Mouse (Mus musculus): ENCODE results near the gene Cebpa. TPM values are rescaled to one million over a fixed set of nuclear protein-coding genes. Genes with fewer than 3 reads are reported as not detected.
A peak's percentile ranks its signal among the peaks of the same experiment; 100 is the strongest.

The Cebpa gene
- total RNA-seq, 2 experiments from 2014 or later, result 102 to 266 TPM

DNA sequence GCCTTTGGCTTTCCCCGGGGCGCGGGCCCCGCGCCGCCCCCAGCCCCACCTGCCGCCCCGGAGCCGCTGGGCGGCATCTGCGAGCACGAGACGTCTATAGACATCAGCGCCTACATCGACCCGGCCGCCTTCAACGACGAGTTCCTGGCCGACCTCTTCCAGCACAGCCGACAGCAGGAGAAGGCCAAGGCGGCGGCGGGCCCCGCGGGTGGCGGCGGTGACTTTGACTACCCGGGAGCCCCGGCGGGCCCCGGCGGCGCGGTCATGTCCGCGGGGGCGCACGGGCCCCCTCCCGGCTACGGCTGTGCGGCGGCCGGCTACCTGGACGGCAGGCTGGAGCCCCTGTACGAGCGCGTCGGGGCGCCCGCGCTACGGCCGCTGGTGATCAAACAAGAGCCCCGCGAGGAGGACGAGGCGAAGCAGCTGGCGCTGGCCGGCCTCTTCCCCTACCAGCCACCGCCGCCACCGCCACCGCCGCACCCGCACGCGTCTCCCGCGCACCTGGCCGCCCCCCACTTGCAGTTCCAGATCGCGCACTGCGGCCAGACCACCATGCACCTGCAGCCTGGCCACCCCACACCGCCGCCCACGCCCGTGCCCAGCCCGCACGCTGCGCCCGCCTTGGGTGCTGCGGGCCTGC lies 533 bp downstream of the Cebpa start:
- DNase-seq (ENCODE audit: low spot score in 2 of 2), result peak; percentile 54 to 67

DNA sequence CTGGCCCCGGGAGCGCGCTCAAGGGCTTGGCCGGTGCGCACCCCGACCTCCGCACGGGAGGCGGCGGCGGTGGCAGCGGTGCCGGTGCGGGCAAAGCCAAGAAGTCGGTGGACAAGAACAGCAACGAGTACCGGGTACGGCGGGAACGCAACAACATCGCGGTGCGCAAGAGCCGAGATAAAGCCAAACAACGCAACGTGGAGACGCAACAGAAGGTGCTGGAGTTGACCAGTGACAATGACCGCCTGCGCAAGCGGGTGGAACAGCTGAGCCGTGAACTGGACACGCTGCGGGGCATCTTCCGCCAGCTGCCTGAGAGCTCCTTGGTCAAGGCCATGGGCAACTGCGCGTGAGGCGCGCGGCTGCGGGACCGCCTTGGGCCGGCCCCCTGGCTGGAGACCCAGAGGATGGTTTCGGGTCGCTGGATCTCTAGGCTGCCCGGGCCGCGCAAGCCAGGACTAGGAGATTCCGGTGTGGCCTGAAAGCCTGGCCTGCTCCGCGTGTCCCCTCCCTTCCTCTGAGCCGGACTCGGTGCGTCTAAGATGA lies 1.1 kb downstream of the Cebpa start:
- peak; percentile 33 to 47 for DNase-seq (ENCODE audit: low spot score in 2 of 2)

DNA sequence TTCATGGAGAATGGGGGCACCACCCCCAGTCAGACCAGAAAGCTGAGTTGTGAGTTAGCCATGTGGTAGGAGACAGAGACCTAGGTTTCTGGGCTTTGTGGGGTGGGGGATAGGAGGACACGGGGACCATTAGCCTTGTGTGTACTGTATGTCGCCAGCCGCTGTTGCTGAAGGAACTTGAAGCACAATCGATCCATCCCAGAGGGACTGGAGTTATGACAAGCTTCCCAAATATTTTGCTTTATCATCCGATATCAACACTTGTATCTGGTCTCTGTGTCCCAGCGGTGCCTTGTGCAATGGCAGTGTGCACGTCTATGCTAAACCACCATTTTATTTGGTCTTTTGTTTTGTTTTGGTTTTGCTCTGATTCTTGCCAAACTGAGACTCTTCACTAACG lies 2.1 kb downstream of the Cebpa start:
- DNase-seq (ENCODE audit: low spot score in 2 of 2), result no peak

DNA sequence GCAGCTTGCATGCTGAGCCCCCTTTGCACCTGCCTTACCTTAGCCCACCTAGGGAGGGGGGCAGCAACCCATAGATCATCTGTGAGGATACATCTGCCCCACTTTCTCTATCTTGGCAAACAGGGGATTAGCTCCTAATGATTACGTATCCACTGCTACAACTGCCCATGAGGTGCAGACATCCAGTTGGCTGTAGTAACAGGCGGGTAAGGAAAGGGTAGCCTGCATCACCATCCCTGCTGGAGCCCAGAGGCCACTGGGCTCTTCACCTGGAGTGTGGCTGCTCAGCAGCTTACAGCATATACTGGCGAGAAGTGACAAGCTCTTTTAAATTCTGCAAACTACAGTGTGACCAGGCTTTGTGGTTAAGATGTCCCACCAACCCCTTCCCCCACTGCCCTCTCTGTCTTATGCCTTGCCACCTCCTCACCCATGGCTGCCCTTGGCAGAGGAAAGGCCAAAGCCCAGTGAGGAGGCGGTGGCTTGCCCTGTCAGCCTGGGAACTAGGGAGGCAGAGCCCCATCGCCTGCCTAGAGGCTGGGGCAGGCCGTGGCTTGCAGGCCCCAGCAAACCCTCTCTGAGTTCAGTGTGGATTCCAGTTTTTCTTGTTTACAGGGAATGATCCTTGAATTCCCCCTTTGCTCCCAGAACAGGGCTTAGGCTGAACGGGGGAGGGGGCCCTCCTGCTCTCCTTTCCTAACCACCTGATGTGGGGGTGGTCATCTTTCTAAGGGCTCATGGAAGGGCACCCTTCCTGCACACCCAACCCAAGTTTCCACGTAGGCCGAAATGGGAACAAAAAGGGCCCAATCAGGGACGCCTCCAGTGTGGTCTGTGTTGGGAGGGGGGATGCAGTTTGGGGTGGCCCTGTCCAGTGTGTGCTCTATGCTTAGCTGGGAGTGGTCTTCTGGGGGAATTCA lies 3.6 kb downstream of the Cebpa start:
- no peak for DNase-seq (ENCODE audit: low spot score in 2 of 2)

DNA sequence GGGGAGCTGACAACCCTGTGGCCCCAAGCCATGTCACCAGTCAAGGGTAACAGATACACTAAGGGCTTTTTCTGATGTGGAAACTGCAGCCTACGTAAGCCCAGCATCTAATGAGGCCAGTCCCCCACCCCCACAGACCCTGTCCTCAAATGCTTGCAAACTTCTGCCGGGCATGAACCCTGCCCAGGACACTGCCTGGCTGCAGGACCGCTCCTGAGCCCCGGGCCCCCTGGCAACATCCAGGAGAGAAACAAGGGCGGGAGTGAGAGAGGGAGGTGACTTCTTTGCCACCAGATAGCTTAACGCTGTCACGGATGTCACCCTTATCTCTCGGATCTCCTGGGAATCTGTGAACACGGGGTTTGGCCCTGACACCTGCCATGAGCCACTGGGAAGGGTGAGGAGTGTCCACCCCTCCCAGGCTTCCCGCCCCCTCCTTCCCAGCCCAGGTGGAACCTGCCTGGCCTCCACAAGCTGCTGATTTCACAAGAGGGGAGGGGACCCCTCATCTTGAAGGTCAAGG lies 4.4 kb downstream of the Cebpa start:
- no peak for DNase-seq (ENCODE audit: low spot score in 2 of 2)

DNA sequence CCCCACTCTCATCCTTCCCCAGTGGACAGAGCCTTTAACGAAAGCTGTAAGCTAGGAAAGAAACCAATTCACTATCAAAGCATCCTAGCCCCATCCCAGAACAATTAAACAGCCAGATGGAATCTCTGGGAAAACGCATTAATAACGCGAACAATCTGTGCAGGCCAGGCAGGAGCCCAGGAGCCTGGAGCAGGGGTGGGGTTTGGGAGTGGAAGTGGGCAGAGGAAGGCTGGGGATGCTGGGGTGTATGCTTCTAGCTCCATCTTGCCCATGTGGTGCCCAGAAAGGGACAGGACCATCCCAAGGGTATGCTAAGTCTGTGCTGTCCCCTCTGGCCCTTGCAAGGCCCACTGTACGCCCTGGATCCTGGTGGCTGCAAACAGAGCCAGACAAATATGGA lies 5.1 kb downstream of the Cebpa start:
- no peak for DNase-seq (ENCODE audit: low spot score in 2 of 2)

DNA sequence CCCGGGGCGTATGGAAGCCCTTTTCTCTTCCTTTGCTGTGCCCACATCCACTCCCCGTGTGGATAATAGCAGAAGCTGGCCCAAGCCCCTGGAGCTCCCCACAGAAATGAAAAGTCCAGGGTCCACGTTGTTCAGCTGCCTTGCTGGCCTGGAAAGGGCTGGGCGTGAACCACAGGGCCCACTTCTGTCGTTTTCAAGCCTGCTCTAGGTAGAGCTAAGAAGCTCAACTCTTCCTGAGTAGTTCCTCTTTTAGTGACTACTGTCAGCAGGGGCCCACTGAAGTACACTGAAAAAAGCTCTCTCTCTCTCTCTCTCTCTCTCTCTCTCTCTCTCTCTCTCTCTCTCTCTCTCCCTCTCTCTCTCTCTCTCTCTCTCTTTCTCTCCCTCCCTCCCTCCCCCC lies 5.7 kb downstream of the Cebpa start:
- DNase-seq (ENCODE audit: low spot score in 2 of 2), result no peak

DNA sequence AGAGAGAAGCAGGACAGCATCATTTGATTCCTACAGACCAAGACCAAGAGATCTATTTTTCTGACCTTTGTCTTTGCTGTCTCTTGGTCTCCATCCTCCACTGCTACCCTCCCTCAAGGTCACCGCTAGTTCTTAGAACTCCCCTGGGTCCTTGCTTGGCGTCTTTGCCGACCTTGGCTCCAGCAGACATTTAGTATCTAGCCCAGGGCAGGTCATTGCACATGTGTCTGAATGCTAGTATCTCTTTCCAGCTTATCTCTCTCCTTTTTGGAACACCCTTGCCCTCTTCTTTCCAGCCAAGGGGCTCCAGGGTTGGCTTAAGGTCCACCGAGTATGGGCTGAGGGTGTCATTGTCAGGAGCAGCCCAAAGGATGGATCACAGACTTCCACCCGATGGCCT lies 6.9 kb downstream of the Cebpa start:
- DNase-seq (ENCODE audit: low spot score in 2 of 2), result no peak

DNA sequence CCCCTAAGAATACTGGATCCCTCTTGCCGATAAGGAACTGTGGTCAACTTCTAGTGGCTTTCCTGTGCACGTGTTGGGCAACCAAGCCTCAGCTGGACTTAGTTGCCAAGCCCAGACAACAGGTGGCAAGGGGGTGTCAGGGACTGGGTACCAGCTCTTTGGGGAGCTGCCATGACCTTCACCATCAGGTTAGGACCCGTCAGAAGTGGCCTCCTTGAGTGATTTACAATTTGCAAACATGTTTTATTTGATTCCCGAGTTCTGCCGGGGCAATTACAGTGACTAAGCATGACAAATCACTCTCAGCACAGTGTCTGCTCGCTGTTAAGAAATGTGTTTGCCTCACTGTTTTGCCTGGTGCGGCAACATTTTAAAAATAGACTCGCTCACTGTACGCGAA lies 7.9 kb downstream of the Cebpa start:
- no peak for DNase-seq (ENCODE audit: low spot score in 2 of 2)

DNA sequence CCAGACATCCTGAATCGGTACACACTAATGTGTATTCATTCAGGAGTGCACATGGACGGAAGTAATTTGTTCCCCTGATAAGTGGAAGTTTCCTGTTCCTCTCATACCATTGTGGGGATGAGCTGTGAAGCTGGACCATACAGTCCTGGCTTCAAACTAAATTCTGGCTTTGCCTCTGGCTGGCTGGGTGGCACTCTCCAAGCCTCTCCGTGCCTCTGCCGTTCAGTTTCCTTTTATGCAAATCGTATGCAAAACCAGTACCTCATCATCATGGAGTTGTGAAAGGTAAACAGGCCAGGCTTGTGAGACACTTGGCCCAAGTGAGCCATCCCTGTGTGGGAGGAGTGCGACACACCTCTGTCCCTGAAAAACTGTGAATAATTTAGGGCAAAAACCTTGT lies 8.6 kb downstream of the Cebpa start:
- DNase-seq (ENCODE audit: low spot score in 2 of 2), result no peak

DNA sequence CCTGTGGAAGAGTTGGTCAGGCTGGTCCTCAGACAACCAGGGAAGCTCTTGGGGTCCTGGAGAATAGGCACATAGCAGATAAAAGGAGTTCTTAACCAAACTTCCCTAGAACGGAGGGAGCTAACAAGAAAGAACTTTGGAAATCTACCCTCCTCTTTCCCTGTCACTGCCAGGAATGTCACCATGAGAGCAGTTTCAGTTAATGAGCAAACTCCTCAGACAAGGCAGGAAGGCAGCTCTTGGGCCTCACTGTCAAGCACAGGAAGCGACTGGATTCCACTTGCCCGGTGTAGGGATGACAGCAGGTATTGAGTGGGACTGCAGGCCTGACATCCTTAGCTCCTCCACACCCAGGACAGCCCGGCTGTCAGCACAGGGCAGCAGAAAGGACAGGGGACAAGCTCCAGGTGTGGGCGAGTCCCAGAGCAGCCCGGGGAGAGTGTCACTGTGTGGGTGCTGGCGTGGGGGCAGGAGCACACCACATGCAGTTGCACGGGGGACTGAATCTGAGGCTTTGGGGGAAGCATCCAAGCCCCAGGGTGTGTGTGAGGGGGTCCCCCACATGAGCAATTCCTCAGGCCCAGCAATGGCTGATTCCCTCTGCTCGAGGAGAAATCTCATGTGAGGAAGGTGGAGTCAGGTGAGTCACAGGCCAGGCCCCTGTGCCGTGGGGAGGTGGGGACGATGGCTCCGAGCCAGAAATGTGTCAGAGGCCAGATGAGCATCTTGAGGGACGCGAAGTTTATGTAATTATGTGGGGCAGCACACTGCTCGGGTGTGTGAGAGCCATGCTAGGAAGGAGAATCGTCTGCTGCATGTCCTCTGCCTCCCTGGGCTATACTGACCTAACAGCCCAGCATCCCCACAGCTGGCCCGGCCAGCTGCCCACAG lies 9.8 kb downstream of the Cebpa start:
- DNase-seq (ENCODE audit: low spot score in 2 of 2), result no peak

DNA sequence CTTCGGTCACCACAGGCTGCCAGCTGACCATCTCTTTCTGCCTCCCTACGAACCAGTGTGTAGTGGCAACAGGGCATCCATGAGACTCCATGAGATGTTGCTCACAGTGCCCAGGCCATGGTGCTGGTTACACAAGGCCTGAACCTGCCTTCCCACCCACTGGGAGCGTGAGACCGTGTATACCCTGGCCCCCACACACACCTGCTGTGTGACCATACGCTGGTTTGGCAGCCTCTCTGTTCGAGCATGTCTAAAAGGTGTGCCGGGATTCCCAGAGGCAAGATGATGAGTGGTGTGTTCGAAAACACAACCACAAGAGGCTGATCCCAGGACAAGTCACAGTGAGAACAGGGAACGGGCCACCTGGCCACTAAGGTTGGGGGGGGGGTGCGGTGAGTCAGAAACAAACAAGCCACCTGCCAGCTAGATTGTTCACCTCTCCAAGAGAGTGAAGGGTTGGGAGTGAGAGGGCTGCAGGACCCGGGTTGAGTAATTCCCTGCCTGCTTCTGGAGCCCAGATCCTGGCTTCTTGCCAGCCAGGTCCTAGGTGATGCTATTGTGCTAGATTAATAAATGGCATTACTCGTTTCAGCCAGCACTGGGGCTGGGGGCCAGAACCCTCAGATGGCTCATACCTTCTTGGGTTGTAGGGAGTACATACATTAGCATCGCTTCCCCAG lies 11.1 kb downstream of the Cebpa start:
- no peak for DNase-seq (ENCODE audit: low spot score in 2 of 2)

DNA sequence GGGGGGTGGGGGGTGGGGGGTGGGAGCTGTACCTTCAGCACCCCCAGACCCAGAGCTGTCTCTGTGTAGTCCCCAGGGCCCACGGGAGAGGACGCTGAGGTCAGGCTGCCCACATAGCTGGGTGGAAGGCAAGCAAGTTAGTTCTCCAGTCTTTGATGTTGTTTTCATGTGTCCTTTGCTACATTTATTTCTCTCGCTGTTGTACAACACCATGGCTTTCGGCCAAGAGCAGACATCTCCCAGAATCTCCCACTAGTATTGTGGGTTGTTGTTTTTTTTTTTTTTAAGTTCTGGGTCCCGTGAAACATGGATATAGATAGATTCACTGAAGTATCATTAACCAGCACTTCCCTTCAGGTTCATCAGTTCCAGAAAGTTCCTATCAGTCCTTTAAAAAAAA lies 11.8 kb downstream of the Cebpa start:
- no peak for DNase-seq (ENCODE audit: low spot score in 2 of 2)

DNA sequence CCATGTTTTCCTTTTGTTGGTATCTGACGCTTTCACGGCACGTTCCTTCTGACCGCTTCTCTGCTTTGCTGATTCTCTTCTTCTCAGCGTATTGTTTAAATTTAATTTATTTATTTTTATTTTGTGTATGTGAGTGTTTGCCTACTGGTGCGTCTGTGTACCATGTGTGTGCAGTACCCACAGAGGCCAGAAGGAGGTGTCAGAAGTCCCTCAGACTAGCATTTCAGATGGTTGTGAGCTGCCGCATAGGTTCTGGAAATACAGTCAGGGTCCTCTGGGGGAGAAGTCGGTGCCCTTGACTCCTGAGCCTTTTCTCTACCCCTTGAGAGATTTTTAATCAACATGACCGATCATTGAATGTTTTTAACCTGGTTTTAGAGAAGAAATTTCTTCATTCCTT lies 12.5 kb downstream of the Cebpa start:
- DNase-seq (ENCODE audit: low spot score in 2 of 2), result no peak

DNA sequence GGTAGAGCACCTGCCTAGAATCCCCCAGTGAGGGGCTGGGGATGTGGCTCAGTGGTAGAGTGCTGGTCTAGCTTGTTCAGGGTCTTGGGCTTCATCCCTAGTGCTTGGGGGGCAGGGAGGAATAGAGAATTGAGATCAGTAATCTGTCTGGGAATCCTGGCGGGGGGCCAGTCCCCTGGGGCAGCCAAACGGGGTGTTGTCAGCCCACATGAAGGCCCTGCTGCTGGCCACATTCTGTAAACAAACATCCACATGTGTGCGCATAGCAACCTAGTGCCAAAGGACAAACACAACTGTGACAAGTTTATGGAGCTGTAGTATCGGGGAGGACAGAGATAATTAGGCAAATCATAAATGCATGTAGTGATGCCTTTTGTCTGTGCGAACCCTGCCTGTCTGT lies 15.5 kb downstream of the Cebpa start:
- no peak for DNase-seq (ENCODE audit: low spot score in 2 of 2)

DNA sequence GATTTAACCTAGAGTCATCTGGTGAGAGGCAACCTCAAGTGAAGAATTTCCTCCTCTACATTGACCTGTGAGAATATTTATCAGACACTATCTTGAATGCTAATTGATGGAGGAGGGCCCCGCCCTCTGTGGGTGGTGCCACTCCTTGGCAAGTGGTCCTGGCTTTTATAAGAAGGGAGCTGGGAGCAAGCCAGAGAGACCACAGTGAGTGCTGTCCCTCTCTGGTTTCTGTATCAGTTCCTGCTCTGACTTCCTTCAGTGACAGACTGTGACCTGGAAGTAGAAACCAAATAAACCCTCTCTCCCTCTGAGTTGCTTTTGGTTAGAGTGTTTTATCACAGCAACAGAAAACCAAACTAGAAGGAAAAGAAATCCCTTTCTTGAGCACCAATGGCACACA lies 18.4 kb downstream of the Cebpa start:
- no peak for DNase-seq (ENCODE audit: low spot score in 2 of 2)

DNA sequence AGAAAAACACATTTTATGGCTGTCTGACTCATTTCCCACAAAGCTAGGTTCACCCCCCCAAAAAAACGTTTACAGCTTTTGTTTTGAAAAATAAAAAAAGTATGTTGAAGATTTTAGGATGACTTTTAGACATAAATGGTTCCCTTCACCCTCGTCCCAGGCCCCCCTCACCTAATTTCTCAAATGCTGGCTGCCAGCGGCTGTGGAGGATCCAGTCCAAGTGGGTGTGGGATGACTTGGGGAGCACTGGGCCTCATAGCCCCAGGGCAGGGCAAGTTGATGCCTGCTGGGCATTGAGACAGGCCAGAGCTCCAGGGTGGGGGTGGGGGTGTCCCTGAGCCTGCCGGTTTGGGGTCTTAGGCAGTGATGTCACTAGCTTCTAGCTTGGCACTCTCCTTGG lies 19.4 kb downstream of the Cebpa start:
- DNase-seq (ENCODE audit: low spot score in 2 of 2), result no peak

DNA sequence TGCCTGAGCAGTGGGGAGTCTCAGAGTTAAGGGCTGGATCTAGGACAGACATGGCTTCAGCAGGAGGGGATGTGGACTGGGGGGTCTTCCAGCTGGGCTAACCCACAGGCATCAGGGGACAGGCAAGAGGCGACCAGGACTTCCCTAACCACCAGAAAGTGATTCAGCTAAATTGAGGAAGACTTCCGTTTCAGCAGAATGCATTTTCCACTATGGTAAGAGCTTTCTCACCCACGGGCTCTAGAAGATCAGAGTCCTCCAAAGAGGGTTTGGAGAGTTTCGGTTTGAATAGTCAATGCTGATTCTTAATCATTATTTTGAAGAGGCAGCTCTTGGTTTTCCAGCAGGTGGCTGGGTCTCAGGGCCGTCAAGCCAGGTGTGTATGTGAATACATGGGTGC lies 20.8 kb downstream of the Cebpa start:
- no peak for DNase-seq (ENCODE audit: low spot score in 2 of 2)

DNA sequence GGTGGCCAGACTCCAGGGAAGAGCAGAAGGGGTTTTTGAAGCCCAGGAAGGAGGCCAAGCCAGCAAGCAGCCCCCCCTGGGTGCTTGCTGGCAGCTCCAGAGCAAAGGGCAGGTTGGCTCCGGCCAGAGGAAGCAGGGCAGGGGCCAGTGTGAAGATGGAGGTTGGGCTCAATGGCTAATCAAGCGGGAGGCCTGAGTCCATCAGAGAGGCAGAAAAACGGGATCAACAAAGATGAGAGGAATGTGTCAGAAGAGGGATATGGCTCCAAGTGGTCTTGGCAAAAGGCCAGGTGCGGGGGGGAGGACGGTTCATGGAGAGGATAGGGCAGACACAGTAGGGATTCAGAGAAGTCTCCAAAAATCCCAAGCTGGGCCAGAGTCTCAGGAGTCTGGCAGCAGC lies 22.4 kb downstream of the Cebpa start:
- DNase-seq (ENCODE audit: low spot score in 2 of 2), result no peak

DNA sequence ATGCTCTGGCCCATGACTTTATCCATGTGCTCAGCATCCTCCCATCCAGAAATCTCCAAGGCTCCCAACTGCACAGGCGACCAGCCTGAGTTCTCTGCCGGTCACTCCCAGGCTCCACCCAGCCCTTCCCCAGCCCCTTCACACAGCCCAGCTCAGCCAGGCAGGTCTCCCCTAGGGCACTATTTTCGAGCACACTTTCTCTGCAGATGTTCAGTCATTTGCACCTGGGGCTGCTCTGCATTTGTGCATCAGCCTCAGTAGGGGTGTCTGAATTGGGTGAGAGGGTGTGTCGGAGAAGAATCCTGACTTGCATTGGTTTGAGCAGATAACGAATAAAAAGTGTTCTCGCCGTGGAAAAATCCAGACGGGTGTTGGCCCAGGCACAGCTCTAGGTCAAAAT lies 23.4 kb downstream of the Cebpa start:
- no peak for DNase-seq (ENCODE audit: low spot score in 2 of 2)

Data from adrenal gland, adult 18-20 months (tissue).